19 mouse cellular contexts compared by ENCODE assay signal in the genomic region with DNA sequence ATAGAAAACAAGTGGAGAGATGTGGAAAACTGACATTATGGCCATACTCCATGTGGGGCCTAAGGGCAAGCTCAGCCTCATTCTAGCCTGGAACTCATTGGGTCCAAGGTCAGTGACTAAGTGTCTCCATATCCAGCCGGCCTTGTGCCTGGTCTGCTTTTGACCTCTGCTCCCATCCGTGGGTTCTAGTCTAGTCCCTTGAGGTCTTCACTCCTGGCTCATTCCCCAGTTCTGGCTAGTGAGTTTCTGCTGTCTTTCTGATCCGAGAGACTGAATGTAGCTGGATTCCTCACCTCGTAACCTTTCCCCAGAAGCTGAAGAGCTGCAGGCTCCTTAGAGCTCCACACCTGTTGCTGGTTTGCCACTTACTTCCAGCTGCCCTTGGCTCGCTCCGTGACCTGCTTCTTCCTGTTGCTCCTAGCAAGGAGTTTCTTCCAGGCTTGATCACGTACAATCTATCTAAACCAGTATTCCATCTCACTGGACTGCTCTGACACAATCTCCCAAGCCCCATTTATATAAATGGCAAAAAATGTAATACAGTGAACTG.
DNase-seq lines count a peak whose midpoint lies in the region.
"Had no signal": no experiment of that assay in that cellular context is flagged by ENCODE, and none has a peak within 500 bp of the region (broad histone marks: within the 10 kb centered on the region; RNA-seq: fewer than 3 reads in every experiment).

No protein-coding gene starts in this region.

- DNase-seq in embryo, embryonic 10 days (ENCODE audit: low spot score), result peak; percentile 17
- no peak for DNase-seq in embryo, embryonic 9.5 days (ENCODE audit: extremely low spot score)
- DNase-seq in kidney, postnatal 10 days, result peak; percentile 8
- DNase-seq in kidney, postnatal 4 days, result no peak
- DNase-seq in forelimb bud, embryonic 11.5 days (ENCODE audit: low read depth, low spot score), result peak; percentile 27
- no peak for DNase-seq in retina, postnatal 1 day
- DNase-seq: cerebellum, adult 11-12 months; cerebellum, postnatal 10 days; kidney, adult 8-10 months; layer of hippocampus, adult 9-11 months; right cerebral cortex, postnatal 4 days had no signal

- H3K4me1 ChIP-seq in brown adipose tissue, adult 24 weeks (ENCODE audit: control insufficient read depth, insufficient read depth, insufficient read length, low read length), result peaks cover 2% of the 10 kb centered on the region
- H3K4me1 ChIP-seq: forebrain, embryonic 15.5 days; heart, embryonic 10.5 days; hindbrain, embryonic 15.5 days; limb, embryonic 15.5 days; neural tube, embryonic 13.5 days had no signal

- peak overlapping the region; percentile 98 for H3K27ac ChIP-seq in brown adipose tissue, adult 24 weeks (replicated peaks; ENCODE audit: low read depth, low read length)
- H3K27ac ChIP-seq: forebrain, embryonic 15.5 days; heart, embryonic 10.5 days; hindbrain, embryonic 15.5 days; limb, embryonic 15.5 days; macrophage; neural tube, embryonic 13.5 days had no signal

- no peak overlapping the region for H3K4me3 ChIP-seq in brown adipose tissue, adult 24 weeks (ENCODE audit: insufficient read depth, low read depth, low read length)
- H3K4me3 ChIP-seq: forebrain, embryonic 15.5 days; heart, embryonic 10.5 days; hindbrain, embryonic 15.5 days; limb, embryonic 15.5 days; myocyte; neural tube, embryonic 13.5 days had no signal

Comparison
In these comparisons a context has a peak if more than half of its experiments do, and no peak if none do; other contexts are left out.
1. DNase-seq: peak in embryo, embryonic 10 days (single experiment), kidney, postnatal 10 days (single experiment) and forelimb bud, embryonic 11.5 days (single experiment); none in embryo, embryonic 9.5 days (single experiment), kidney, postnatal 4 days (0 of 2) and retina, postnatal 1 day (single experiment).